Mouse (Mus musculus) cerebellum, adult 2 months (tissue): ENCODE measurements around the gene Etl4.

Source experiments
- CTCF ChIP-seq: fragments of 200-500 bp; IDR thresholded peaks from 2 replicates; pipeline ENCODE4 v1.5.1; 2011; ENCODE audit warnings: low read depth, mild to moderate bottlenecking, control low read depth, low read length, moderate library complexity, borderline replicate concordance; ENCODE audit not compliant: insufficient read depth
- POLR2A ChIP-seq: fragments of 200-500 bp; IDR thresholded peaks from 2 replicates; pipeline ENCODE4 v1.6.1; 2011; ENCODE audit warnings: low read length, control low read depth, borderline replicate concordance; ENCODE audit not compliant: insufficient read depth

GRCm38 (mm10) chr2:20249403-20249802 lies 339.8 kb downstream of the Etl4 start:
- no peak for TF ChIP-seq CTCF
- TF ChIP-seq POLR2A: no peak
